Mouse (Mus musculus) liver, embryonic 14.5 days (tissue): ENCODE results near the gene Ago3.

Experiments used
- CTCF ChIP-seq: IDR thresholded peaks from 2 replicates; pipeline ENCODE4 v1.5.1; 2016; ENCODE audit warnings: antibody characterized with exemption, low read depth, control low read depth
- EP300 ChIP-seq: IDR thresholded peaks from 2 replicates; pipeline ENCODE4 v1.6.1; 2016; ENCODE audit warnings: antibody characterized with exemption, low read depth

GRCm38 (mm10) chr4:126325281-126325861 is 104.0 kb downstream of the Ago3 start, which contains the start of gene Tekt2:
- TF ChIP-seq CTCF (no peak), EP300 (no peak)
